Mouse (Mus musculus): ENCODE data around the gene Sgpp2. TPM values are rescaled to one million over a fixed set of nuclear protein-coding genes. Genes with fewer than 3 reads are reported as not detected.

Gene Sgpp2
- polyA plus RNA-seq, 1 experiment from 2014 or later: 0.56 TPM

DNA sequence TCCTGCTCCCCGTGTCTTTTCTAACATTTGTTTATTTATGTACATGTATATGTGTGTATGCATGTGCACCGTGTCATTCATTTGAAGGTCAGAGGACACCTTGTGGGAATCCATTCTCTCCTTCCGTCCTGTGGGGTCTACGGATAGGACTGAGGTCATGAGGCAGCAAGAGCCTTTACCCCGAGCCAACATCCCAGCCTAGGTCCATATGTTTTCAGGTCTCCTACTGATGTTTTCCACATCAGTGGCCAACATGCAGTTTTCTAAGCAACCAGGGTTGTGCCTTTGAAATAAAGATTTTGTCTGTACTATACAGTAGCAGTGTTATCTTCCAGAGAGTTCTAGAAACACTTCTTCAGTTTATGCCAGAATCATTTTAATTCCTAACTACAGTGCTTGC is 63.7 kb downstream of the Sgpp2 start:
- H3K27ac ChIP-seq (ENCODE audit: low read depth, low read length): no peak overlapping the region
- H3K4me3 ChIP-seq (ENCODE audit: low read depth, low read length): no peak overlapping the region
- no peak overlapping the region for H3K9ac ChIP-seq (ENCODE audit: low read depth, low read length)
- ATAC-seq (replicated peaks; ENCODE audit: low FRiP score) (no peak), DNase-seq (ENCODE audit: low spot score) (no peak)
- no peaks in the 10 kb centered on the region for H3K36me3 ChIP-seq (ENCODE audit: control insufficient read depth, insufficient read depth, low read length)
- 87% methylated on average over 5 of the region's 5 CpGs for WGBS
- no peaks in the 10 kb centered on the region for H3K9me3 ChIP-seq (ENCODE audit: control insufficient read depth, low read length)
- no peaks in the 10 kb centered on the region for H3K4me1 ChIP-seq (replicated peaks; ENCODE audit: control insufficient read depth, insufficient read depth, low read length)
- H3K27me3 ChIP-seq (replicated peaks; ENCODE audit: control insufficient read depth, insufficient read depth, low read length): no peaks in the 10 kb centered on the region
- no peak overlapping the region for H3K4me2 ChIP-seq

DNA sequence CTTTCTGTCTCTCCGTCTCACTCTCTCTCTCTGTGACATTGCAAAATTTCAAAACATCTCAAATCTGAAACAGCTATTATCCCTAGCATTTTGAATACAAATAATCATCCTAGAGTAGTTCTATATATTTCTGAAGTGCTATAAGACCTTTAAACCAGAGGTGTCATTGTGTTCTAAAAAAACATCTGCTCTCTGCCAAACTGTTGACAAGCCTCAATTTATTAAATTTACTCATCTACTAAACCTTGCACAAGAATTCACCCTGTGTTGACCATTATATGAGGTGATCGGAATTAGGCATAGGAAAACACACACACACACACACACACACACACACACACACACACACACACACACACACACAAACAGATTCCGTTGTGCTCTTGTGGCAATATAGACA is 64.9 kb downstream of the Sgpp2 start:
- H3K4me3 ChIP-seq (ENCODE audit: low read depth, low read length): no peak overlapping the region
- ATAC-seq (replicated peaks; ENCODE audit: low FRiP score) (no peak), DNase-seq (ENCODE audit: low spot score) (no peak)
- no peaks in the 10 kb centered on the region for H3K36me3 ChIP-seq (ENCODE audit: control insufficient read depth, insufficient read depth, low read length)
- WGBS: 82% methylated on average over 3 of the region's 3 CpGs
- H3K9ac ChIP-seq (ENCODE audit: low read depth, low read length): no peak overlapping the region
- no peaks in the 10 kb centered on the region for H3K9me3 ChIP-seq (ENCODE audit: control insufficient read depth, low read length)
- H3K27ac ChIP-seq (ENCODE audit: low read depth, low read length): no peak overlapping the region
- H3K4me1 ChIP-seq (replicated peaks; ENCODE audit: control insufficient read depth, insufficient read depth, low read length): no peaks in the 10 kb centered on the region
- no peaks in the 10 kb centered on the region for H3K27me3 ChIP-seq (replicated peaks; ENCODE audit: control insufficient read depth, insufficient read depth, low read length)
- no peak overlapping the region for H3K4me2 ChIP-seq

DNA sequence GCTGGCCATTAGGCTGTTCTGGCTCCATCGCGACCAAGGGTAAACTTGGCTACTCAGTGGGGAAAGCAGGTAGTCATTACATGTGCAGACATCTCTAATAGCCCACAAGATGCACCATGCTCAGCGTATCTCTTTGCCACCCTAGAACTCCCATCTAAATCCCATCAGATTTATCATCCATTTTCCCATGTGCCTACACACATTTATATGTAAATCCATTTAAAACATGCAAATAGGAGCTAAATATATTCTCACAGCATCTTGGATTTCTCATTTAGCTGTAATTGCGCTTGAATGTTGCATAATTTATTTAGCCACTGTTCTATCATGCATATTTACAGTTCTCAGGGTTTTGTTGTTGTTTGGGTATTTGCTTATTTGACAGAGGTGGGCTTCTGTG is 70.8 kb downstream of the Sgpp2 start:
- H3K36me3 ChIP-seq (ENCODE audit: control insufficient read depth, insufficient read depth, low read length): no peaks in the 10 kb centered on the region
- 85% methylated on average over 4 of the region's 4 CpGs for WGBS
- no peak for ATAC-seq (replicated peaks; ENCODE audit: low FRiP score)

DNA sequence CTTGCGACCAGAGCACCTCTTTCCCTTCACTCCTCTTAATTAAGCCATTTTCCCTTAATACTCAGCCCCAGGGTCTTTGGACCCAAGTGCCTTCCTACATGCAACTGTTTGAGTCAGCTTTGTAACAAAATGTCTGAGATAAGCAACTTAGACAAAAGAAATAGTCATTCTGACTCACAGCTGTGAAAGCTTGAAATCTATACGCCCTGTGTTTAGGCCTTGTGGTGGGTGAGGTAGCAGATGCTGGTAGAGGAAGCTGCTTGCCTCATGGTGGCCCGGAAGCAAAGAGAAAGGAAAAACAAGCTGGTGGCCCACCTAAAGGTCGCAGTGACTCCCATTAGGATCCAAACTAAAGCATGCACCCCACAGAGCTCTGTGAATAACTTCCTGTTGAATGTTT is 77.7 kb downstream of the Sgpp2 start:
- Histone ChIP-seq H3K36me3 (ENCODE audit: control insufficient read depth, insufficient read depth, low read length) (no peaks in the 10 kb centered on the region), H3K4me1 (replicated peaks; ENCODE audit: control insufficient read depth, insufficient read depth, low read length) (no peaks in the 10 kb centered on the region), H3K4me3 (ENCODE audit: low read depth, low read length) (no peak overlapping the region), H3K4me2 (no peak overlapping the region), H3K27me3 (replicated peaks; ENCODE audit: control insufficient read depth, insufficient read depth, low read length) (no peaks in the 10 kb centered on the region), H3K27ac (ENCODE audit: low read depth, low read length) (no peak overlapping the region), H3K9me3 (ENCODE audit: control insufficient read depth, low read length) (no peaks in the 10 kb centered on the region), H3K9ac (ENCODE audit: low read depth, low read length) (no peak overlapping the region)
- DNase-seq (ENCODE audit: low spot score): no peak
- ATAC-seq (replicated peaks; ENCODE audit: low FRiP score): no peak
- 62% methylated on average over 4 of the region's 4 CpGs for WGBS

More for the DNA sequence above, 70.8 kb downstream of the Sgpp2 start:
- Histone ChIP-seq H3K9me3 (ENCODE audit: control insufficient read depth, low read length) (no peaks in the 10 kb centered on the region), H3K27me3 (replicated peaks; ENCODE audit: control insufficient read depth, insufficient read depth, low read length) (no peaks in the 10 kb centered on the region), H3K4me1 (replicated peaks; ENCODE audit: control insufficient read depth, insufficient read depth, low read length) (no peaks in the 10 kb centered on the region), H3K4me2 (no peak overlapping the region), H3K4me3 (ENCODE audit: low read depth, low read length) (no peak overlapping the region), H3K9ac (ENCODE audit: low read depth, low read length) (no peak overlapping the region), H3K27ac (ENCODE audit: low read depth, low read length) (no peak overlapping the region)
- DNase-seq (ENCODE audit: low spot score): no peak

DNA sequence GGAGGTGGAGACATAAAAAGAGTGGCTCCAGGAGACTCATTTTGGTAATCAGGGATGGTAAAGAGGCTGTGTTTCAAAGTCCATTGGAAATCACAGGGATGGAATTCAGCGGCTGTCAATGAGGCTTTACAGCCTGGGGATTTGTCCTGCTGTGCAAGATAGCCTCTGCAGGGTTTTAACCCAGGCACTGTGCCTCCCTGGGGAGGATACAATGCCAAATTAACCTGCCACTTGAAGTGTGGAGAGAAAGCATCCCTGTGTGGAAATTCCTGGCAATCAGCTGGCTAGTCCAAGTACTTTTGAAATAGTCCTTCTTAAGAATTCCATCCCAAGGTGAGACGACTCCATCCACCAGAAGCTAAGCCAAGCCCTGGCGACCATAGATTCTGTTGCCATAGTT is 78.7 kb downstream of the Sgpp2 start:
- Histone ChIP-seq H3K4me3 (ENCODE audit: low read depth, low read length) (no peak overlapping the region), H3K4me2 (no peak overlapping the region), H3K27ac (ENCODE audit: low read depth, low read length) (no peak overlapping the region), H3K9me3 (ENCODE audit: control insufficient read depth, low read length) (no peaks in the 10 kb centered on the region), H3K9ac (ENCODE audit: low read depth, low read length) (no peak overlapping the region), H3K27me3 (replicated peaks; ENCODE audit: control insufficient read depth, insufficient read depth, low read length) (no peaks in the 10 kb centered on the region), H3K36me3 (ENCODE audit: control insufficient read depth, insufficient read depth, low read length) (no peaks in the 10 kb centered on the region), H3K4me1 (replicated peaks; ENCODE audit: control insufficient read depth, insufficient read depth, low read length) (no peaks in the 10 kb centered on the region)
- no peak for DNase-seq (ENCODE audit: low spot score)
- WGBS: 33% methylated on average over 3 of the region's 3 CpGs
- no peak for ATAC-seq (replicated peaks; ENCODE audit: low FRiP score)

DNA sequence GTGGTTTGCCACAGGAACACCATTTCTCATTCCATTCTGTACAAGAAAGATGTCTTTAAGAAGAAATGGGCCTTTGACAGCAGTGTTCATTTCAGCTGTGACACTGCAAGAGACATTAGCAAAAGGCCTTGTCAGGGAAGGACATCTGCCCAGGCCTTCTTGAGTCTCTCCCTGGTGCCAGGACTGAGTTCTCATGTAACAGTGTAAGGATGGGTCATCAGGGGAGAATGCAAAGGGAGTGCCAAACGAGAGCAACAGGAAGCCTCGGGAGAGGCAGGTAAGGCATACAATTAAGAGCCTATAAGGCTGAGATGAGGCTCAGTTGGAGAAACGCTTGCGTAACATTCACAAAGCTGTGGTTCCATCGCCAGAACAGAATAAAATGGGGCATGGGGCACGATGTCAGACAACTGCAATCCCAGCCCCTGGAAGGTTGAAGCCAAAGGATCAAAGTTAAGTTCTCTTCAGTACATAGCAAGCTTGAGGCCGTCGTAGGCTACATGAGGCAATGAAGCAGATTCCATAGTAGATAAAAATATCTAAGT is 85.1 kb downstream of the Sgpp2 start:
- no peak overlapping the region for H3K4me2 ChIP-seq
- no peaks in the 10 kb centered on the region for H3K27me3 ChIP-seq (replicated peaks; ENCODE audit: control insufficient read depth, insufficient read depth, low read length)
- H3K4me3 ChIP-seq (ENCODE audit: low read depth, low read length): no peak overlapping the region
- no peak overlapping the region for H3K9ac ChIP-seq (ENCODE audit: low read depth, low read length)
- no peaks in the 10 kb centered on the region for H3K36me3 ChIP-seq (ENCODE audit: control insufficient read depth, insufficient read depth, low read length)
- ATAC-seq (replicated peaks; ENCODE audit: low FRiP score) (no peak), DNase-seq (ENCODE audit: low spot score) (no peak)
- no peaks in the 10 kb centered on the region for H3K9me3 ChIP-seq (ENCODE audit: control insufficient read depth, low read length)
- no peak overlapping the region for H3K27ac ChIP-seq (ENCODE audit: low read depth, low read length)
- H3K4me1 ChIP-seq (replicated peaks; ENCODE audit: control insufficient read depth, insufficient read depth, low read length): peaks cover 2% of the 10 kb centered on the region; the same call in 1 of the 2 replicates
- WGBS: 59% methylated on average over 8 of the region's 8 CpGs

DNA sequence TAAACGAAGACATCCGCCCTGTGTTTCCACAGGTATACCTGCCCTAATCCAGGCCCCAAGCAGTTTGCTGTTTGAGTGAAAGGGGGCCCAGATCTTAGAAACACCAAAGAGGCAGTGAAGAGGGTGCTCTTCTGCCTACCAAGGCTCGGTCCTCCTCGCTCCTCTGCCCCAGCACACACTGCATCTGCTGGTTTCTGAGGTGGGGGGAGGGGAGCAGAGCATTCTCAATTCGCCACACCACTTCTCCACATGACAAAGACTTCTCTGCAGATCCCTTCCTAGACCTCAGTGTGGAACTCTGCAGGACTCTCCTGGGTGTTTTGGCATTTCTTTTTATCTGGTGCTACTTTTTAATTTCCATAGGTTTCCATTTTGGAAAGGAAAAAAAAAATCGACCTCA is 85.6 kb downstream of the Sgpp2 start:
- H3K4me1 ChIP-seq (replicated peaks; ENCODE audit: control insufficient read depth, insufficient read depth, low read length): peaks cover 2% of the 10 kb centered on the region; the same call in 1 of the 2 replicates
- H3K9ac ChIP-seq (ENCODE audit: low read depth, low read length): no peak overlapping the region
- H3K27me3 ChIP-seq (replicated peaks; ENCODE audit: control insufficient read depth, insufficient read depth, low read length): no peaks in the 10 kb centered on the region
- H3K27ac ChIP-seq (ENCODE audit: low read depth, low read length): no peak overlapping the region
- H3K9me3 ChIP-seq (ENCODE audit: control insufficient read depth, low read length): no peaks in the 10 kb centered on the region
- DNase-seq (ENCODE audit: low spot score): no peak
- no peak overlapping the region for H3K4me3 ChIP-seq (ENCODE audit: low read depth, low read length)
- no peak overlapping the region for H3K4me2 ChIP-seq
- H3K36me3 ChIP-seq (ENCODE audit: control insufficient read depth, insufficient read depth, low read length): no peaks in the 10 kb centered on the region
- WGBS: 43% methylated on average over 6 of the region's 6 CpGs
- ATAC-seq (replicated peaks; ENCODE audit: low FRiP score): no peak

DNA sequence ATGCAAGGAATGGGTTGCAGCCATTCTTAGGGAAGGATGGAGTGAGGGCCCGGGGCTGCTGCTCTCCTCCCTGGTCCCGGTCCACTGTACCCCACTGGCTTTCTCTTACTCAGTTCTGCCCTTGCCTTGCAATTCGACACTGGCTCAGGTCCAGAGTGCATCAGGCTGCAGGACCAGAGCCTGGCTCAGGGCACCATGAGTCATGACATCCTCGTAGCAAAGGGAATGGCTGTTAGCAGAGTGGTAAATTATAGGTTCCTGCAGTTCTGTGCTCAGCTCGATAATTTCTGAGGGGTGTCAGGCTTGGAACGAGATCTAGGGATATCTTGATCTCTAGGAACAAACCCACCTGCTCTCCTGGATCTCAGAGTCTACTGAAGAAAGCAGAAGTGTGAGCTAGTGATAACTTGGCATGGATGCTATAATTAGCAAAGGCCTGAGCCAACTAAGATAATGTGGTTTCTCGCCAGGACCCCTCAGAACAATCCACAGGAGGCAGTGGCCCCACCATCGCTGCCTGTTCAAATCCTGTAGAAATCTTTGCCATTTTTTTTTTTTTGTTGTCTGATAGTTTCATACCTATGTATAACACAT is 86.3 kb downstream of the Sgpp2 start:
- H3K27ac ChIP-seq (ENCODE audit: low read depth, low read length): no peak overlapping the region
- peaks cover 2% of the 10 kb centered on the region; the same call in 1 of the 2 replicates for H3K4me1 ChIP-seq (replicated peaks; ENCODE audit: control insufficient read depth, insufficient read depth, low read length)
- H3K4me2 ChIP-seq: no peak overlapping the region
- H3K27me3 ChIP-seq (replicated peaks; ENCODE audit: control insufficient read depth, insufficient read depth, low read length): no peaks in the 10 kb centered on the region
- no peak overlapping the region for H3K4me3 ChIP-seq (ENCODE audit: low read depth, low read length)
- DNase-seq (ENCODE audit: low spot score): no peak
- H3K9ac ChIP-seq (ENCODE audit: low read depth, low read length): no peak overlapping the region
- WGBS: 38% methylated on average over 8 of the region's 8 CpGs
- H3K36me3 ChIP-seq (ENCODE audit: control insufficient read depth, insufficient read depth, low read length): no peaks in the 10 kb centered on the region
- H3K9me3 ChIP-seq (ENCODE audit: control insufficient read depth, low read length): no peaks in the 10 kb centered on the region
- no peak for ATAC-seq (replicated peaks; ENCODE audit: low FRiP score)

DNA sequence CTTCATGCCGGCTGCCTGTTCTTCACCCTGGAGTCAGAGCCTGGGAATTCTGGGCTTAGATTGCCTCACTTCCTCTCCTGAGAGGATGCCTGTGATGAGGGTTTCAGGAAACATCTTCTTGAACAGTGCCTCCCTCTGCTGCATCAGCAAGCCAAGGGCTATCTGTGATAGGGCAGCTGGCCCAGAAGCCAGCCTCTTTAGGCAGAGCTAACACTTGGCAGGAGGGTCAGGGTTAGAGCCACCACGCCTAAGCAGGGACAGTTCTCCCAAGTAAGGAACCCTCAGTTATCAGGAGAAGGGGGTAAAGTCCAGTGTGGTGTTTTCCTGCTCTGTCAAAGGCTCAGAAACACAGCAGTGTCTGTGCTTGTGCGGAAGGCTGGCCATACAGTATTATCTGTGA is 89.6 kb downstream of the Sgpp2 start:
- H3K27me3 ChIP-seq (replicated peaks; ENCODE audit: control insufficient read depth, insufficient read depth, low read length): no peaks in the 10 kb centered on the region
- no peak overlapping the region for H3K27ac ChIP-seq (ENCODE audit: low read depth, low read length)
- no peak overlapping the region for H3K4me2 ChIP-seq
- H3K9me3 ChIP-seq (ENCODE audit: control insufficient read depth, low read length): no peaks in the 10 kb centered on the region
- H3K9ac ChIP-seq (ENCODE audit: low read depth, low read length): no peak overlapping the region
- peaks cover 2% of the 10 kb centered on the region; the same call in 1 of the 2 replicates for H3K4me1 ChIP-seq (replicated peaks; ENCODE audit: control insufficient read depth, insufficient read depth, low read length)
- WGBS: 53% methylated on average over 3 of the region's 3 CpGs
- ATAC-seq (replicated peaks; ENCODE audit: low FRiP score): no peak
- DNase-seq (ENCODE audit: low spot score): no peak
- H3K4me3 ChIP-seq (ENCODE audit: low read depth, low read length): no peak overlapping the region
- no peaks in the 10 kb centered on the region for H3K36me3 ChIP-seq (ENCODE audit: control insufficient read depth, insufficient read depth, low read length)

Data from liver, embryonic 11.5 days (tissue).